Mouse (Mus musculus): ENCODE measurements at regions not wholly inside any gene's neighbourhood (a gene's known extent, or its start where the extent isn't known, plus 50 kb on each side); places are given as distances from the start of the nearest gene placed in this dataset.

GRCm38 (mm10) chr1:19973981-19974380, 643.9 kb downstream of the Pkhd1 start:
- no peak overlapping the region for H3K9ac ChIP-seq (ENCODE audit: low read length)
- ATAC-seq (ENCODE audit: low FRiP score, low TSS enrichment): no peak
- TF ChIP-seq CTCF (IDR thresholded peaks at IDR 0.05; ENCODE audit: low read depth) (no peak), EP300 (optimal IDR thresholded peaks at IDR 0.05) (no peak)
- H3K27ac ChIP-seq (replicated peaks): no peak overlapping the region
- H3K36me3 ChIP-seq (ENCODE audit: control insufficient read depth, insufficient read depth, low read length): no peaks in the 10 kb centered on the region
- WGBS: 23% methylated on average over 2 of the region's 2 CpGs
- H3K4me3 ChIP-seq (ENCODE audit: low read depth, low read length): no peak overlapping the region
- no peak for DNase-seq (ENCODE audit: low spot score)
- H3K27me3 ChIP-seq (ENCODE audit: control insufficient read depth, insufficient read depth, low read length): no peaks in the 10 kb centered on the region
- no peaks in the 10 kb centered on the region for H3K4me1 ChIP-seq (replicated peaks; ENCODE audit: control insufficient read depth, insufficient read depth)
- no peak overlapping the region for H3K4me2 ChIP-seq (replicated peaks; ENCODE audit: low read depth)
- H3K9me3 ChIP-seq (ENCODE audit: control insufficient read depth, low read length): no peaks in the 10 kb centered on the region

GRCm38 (mm10) chr1:19975436-19975835, 642.4 kb downstream of the Pkhd1 start:
- no peaks in the 10 kb centered on the region for H3K36me3 ChIP-seq (ENCODE audit: control insufficient read depth, insufficient read depth, low read length)
- ATAC-seq (ENCODE audit: low FRiP score, low TSS enrichment): no peak
- H3K4me3 ChIP-seq (ENCODE audit: low read depth, low read length): no peak overlapping the region
- H3K4me1 ChIP-seq (replicated peaks; ENCODE audit: control insufficient read depth, insufficient read depth): no peaks in the 10 kb centered on the region
- no peak overlapping the region for H3K9ac ChIP-seq (ENCODE audit: low read length)
- no peak overlapping the region for H3K4me2 ChIP-seq (replicated peaks; ENCODE audit: low read depth)
- no peak for TF ChIP-seq CTCF (IDR thresholded peaks at IDR 0.05; ENCODE audit: low read depth)
- TF ChIP-seq EP300 (optimal IDR thresholded peaks at IDR 0.05): no peak
- no peaks in the 10 kb centered on the region for H3K9me3 ChIP-seq (ENCODE audit: control insufficient read depth, low read length)
- DNase-seq (ENCODE audit: low spot score): no peak
- H3K27ac ChIP-seq (replicated peaks): no peak overlapping the region
- H3K27me3 ChIP-seq (ENCODE audit: control insufficient read depth, insufficient read depth, low read length): no peaks in the 10 kb centered on the region

GRCm38 (mm10) chr1:19981189-19981588, 636.7 kb downstream of the Pkhd1 start:
- Histone ChIP-seq H3K4me3 (ENCODE audit: low read depth, low read length) (no peak overlapping the region), H3K27me3 (ENCODE audit: control insufficient read depth, insufficient read depth, low read length) (no peaks in the 10 kb centered on the region), H3K9me3 (ENCODE audit: control insufficient read depth, low read length) (no peaks in the 10 kb centered on the region), H3K4me1 (replicated peaks; ENCODE audit: control insufficient read depth, insufficient read depth) (no peaks in the 10 kb centered on the region), H3K27ac (replicated peaks) (no peak overlapping the region), H3K9ac (ENCODE audit: low read length) (no peak overlapping the region), H3K36me3 (ENCODE audit: control insufficient read depth, insufficient read depth, low read length) (no peaks in the 10 kb centered on the region), H3K4me2 (replicated peaks; ENCODE audit: low read depth) (no peak overlapping the region)
- DNase-seq (ENCODE audit: low spot score) (no peak), ATAC-seq (ENCODE audit: low FRiP score, low TSS enrichment) (no peak)
- TF ChIP-seq EP300 (optimal IDR thresholded peaks at IDR 0.05) (no peak), CTCF (IDR thresholded peaks at IDR 0.05; ENCODE audit: low read depth) (no peak)
- WGBS: 72% methylated on average over 1 of the region's 1 CpGs

GRCm38 (mm10) chr1:19982791-19983190, 635.1 kb downstream of the Pkhd1 start:
- Histone ChIP-seq H3K36me3 (ENCODE audit: control insufficient read depth, insufficient read depth, low read length) (no peaks in the 10 kb centered on the region), H3K4me3 (ENCODE audit: low read depth, low read length) (no peak overlapping the region), H3K4me1 (replicated peaks; ENCODE audit: control insufficient read depth, insufficient read depth) (no peaks in the 10 kb centered on the region), H3K4me2 (replicated peaks; ENCODE audit: low read depth) (no peak overlapping the region), H3K9me3 (ENCODE audit: control insufficient read depth, low read length) (no peaks in the 10 kb centered on the region), H3K27ac (replicated peaks) (no peak overlapping the region), H3K9ac (ENCODE audit: low read length) (no peak overlapping the region), H3K27me3 (ENCODE audit: control insufficient read depth, insufficient read depth, low read length) (no peaks in the 10 kb centered on the region)
- WGBS: 55% methylated on average over 3 of the region's 3 CpGs
- ATAC-seq (ENCODE audit: low FRiP score, low TSS enrichment) (no peak), DNase-seq (ENCODE audit: low spot score) (no peak)
- TF ChIP-seq EP300 (optimal IDR thresholded peaks at IDR 0.05) (no peak), CTCF (IDR thresholded peaks at IDR 0.05; ENCODE audit: low read depth) (no peak)

- no peaks in the 10 kb centered on the region for H3K27me3 ChIP-seq (ENCODE audit: control insufficient read depth, insufficient read depth, low read length)
- no peak overlapping the region for H3K4me3 ChIP-seq (ENCODE audit: low read depth, low read length)
- 20% methylated on average over 2 of the region's 2 CpGs for whole genome bisulfite sequencing
- ATAC-seq (ENCODE audit: low FRiP score, low TSS enrichment) (no peak), DNase-seq (ENCODE audit: low spot score) (no peak)
- no peak overlapping the region for H3K27ac ChIP-seq (replicated peaks)
- no peaks in the 10 kb centered on the region for H3K9me3 ChIP-seq (ENCODE audit: control insufficient read depth, low read length)
- H3K9ac ChIP-seq (ENCODE audit: low read length): no peak overlapping the region
- no peaks in the 10 kb centered on the region for H3K36me3 ChIP-seq (ENCODE audit: control insufficient read depth, insufficient read depth, low read length)
- H3K4me2 ChIP-seq (replicated peaks; ENCODE audit: low read depth): no peak overlapping the region
- H3K4me1 ChIP-seq (replicated peaks; ENCODE audit: control insufficient read depth, insufficient read depth): no peaks in the 10 kb centered on the region
- TF ChIP-seq EP300 (optimal IDR thresholded peaks at IDR 0.05): no peak
- no peak for TF ChIP-seq CTCF (IDR thresholded peaks at IDR 0.05; ENCODE audit: low read depth)
Observed at GRCm38 (mm10) chr1:19983504-19983903, 634.4 kb downstream of the Pkhd1 start.

GRCm38 (mm10) chr1:19989921-19990320, 627.9 kb downstream of the Pkhd1 start:
- H3K27me3 ChIP-seq (ENCODE audit: control insufficient read depth, insufficient read depth, low read length): no peaks in the 10 kb centered on the region
- H3K4me2 ChIP-seq (replicated peaks; ENCODE audit: low read depth): no peak overlapping the region
- no peaks in the 10 kb centered on the region for H3K4me1 ChIP-seq (replicated peaks; ENCODE audit: control insufficient read depth, insufficient read depth)
- H3K9me3 ChIP-seq (ENCODE audit: control insufficient read depth, low read length): no peaks in the 10 kb centered on the region
- TF ChIP-seq CTCF (IDR thresholded peaks at IDR 0.05; ENCODE audit: low read depth): no peak
- TF ChIP-seq EP300 (optimal IDR thresholded peaks at IDR 0.05): no peak
- H3K9ac ChIP-seq (ENCODE audit: low read length): no peak overlapping the region
- WGBS: 60% methylated on average over 4 of the region's 4 CpGs
- no peaks in the 10 kb centered on the region for H3K36me3 ChIP-seq (ENCODE audit: control insufficient read depth, insufficient read depth, low read length)
- H3K27ac ChIP-seq (replicated peaks): no peak overlapping the region
- H3K4me3 ChIP-seq (ENCODE audit: low read depth, low read length): no peak overlapping the region
- ATAC-seq (ENCODE audit: low FRiP score, low TSS enrichment): no peak
- DNase-seq (ENCODE audit: low spot score): no peak
